Mouse (Mus musculus) midbrain, embryonic 10.5 days (tissue): ENCODE data around the gene Gm28042. TPM values are rescaled to one million over a fixed set of nuclear protein-coding genes. Genes with fewer than 3 reads are reported as not detected.

Source experiments
- DNase-seq: peaks from one replicate; pipeline ENCODE4 v3.0.0-alpha.2; 2017; ENCODE audit warnings: low spot score
- H3K27ac ChIP-seq: fragments of 300-500 bp; sonication (generic); replicated peaks from 2 replicates; pipeline ENCODE4 v1.5.1; 2016; ENCODE audit warnings: mild to moderate bottlenecking
- H3K27me3 ChIP-seq: fragments of 300-500 bp; sonication (generic); 2 replicates; pipeline ENCODE4 v1.6.1; 2016; ENCODE audit warnings: low read depth, mild to moderate bottlenecking; ENCODE audit not compliant: poor library complexity, severe bottlenecking
- H3K36me3 ChIP-seq: fragments of 300-500 bp; sonication (generic); 2 replicates; pipeline ENCODE4 v1.6.1; 2016; ENCODE audit warnings: mild to moderate bottlenecking, moderate library complexity
- H3K4me1 ChIP-seq: fragments of 300-500 bp; sonication (generic); 2 replicates; pipeline ENCODE4 v1.6.1; 2016
- H3K4me3 ChIP-seq: fragments of 300-500 bp; sonication (generic); 2 replicates; pipeline ENCODE4 v1.5.1; 2016; ENCODE audit warnings: mild to moderate bottlenecking, moderate library complexity
- H3K9me3 ChIP-seq: fragments of 300-500 bp; sonication (generic); replicated peaks from 2 replicates; pipeline ENCODE4 v1.6.1; 2016; ENCODE audit warnings: mild to moderate bottlenecking
- WGBS: fragments of 180-500 bp; shearing (Covaris S2); methylation state at CpG from one replicate; pipeline ENCODE4 v1.1.7; 2016; 5-methylcytosine and 5-hydroxymethylcytosine counted together
- polyA plus RNA-seq: library from polyadenylated mRNA; unstranded; fragments of >200 nt; fragmentation: Nextera tagmentation; extraction: Ambion mirVana; gene quantifications from 2 replicates; pipeline ENCODE4 v1.2.1, GENCODE M21; 2016

Gm28042 gene
- polyA plus RNA-seq, 1 experiment from 2014 or later, result 5.2 TPM

DNA sequence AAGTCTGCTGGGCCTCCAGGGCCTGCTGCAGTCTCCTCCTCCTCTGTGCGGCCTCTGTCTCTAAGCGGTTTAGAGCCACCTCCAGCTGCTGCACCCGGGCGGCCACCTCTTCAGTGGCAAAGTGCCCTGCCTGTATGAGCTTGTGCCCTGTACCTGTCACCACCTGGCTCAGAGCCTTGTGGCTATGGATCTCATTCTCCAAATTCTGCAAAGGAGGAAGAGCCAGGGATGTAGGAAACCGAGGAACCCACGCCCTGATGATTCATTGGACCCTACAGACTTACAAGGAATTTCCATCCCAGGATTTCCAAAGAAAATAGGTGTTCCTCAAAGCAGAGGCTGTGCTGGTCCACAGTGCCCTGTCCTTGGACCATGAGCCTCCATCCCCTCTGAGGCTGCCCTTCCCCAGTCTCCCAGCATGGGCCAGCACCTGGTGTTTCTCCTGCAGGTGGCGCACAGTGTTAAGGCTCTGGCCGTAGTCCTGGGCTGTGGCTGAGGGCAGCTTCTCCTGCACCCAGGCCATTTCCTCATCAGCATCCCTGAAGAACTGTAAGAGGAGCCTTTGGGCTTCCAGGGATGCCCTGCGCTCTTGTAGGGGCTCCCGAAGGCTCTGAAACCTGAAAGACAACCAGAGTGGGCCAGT lies 22.5 kb downstream of the Gm28042 start:
- Histone ChIP-seq H3K36me3 (no peaks in the 10 kb centered on the region), H3K4me3 (no peak overlapping the region), H3K27ac (no peak overlapping the region), H3K9me3 (no peaks in the 10 kb centered on the region), H3K27me3 (no peaks in the 10 kb centered on the region), H3K4me1 (peaks cover 5% of the 10 kb centered on the region; the same call in 1 of the 2 replicates)
- peak; percentile 48 for DNase-seq
- 57% methylated on average over 10 of the region's 10 CpGs for WGBS

DNA sequence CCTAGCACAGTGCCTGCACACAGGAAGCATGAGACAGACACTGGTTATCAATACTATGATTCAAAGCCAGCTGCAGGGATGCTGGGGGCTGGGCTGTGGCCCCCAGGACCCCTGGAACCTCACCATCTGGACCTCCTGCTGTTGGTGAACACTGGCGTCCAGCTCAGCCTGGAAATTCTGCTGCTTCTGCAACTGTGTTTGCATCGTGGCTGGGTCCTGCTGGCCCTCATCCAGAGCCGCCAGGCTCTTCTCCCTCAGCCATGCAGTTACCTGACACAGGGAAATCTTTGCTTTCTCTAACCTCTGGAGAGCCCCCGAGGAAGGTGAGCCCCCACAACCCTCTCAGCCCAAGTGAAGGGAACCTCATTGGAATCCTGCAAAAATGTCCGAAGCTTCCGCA lies 24.1 kb downstream of the Gm28042 start:
- no peaks in the 10 kb centered on the region for H3K27me3 ChIP-seq
- 69% methylated on average over 6 of the region's 6 CpGs for WGBS
- H3K4me3 ChIP-seq, result no peak overlapping the region
- no peaks in the 10 kb centered on the region for H3K9me3 ChIP-seq
- DNase-seq, result no peak
- no peaks in the 10 kb centered on the region for H3K36me3 ChIP-seq
- peaks cover 4% of the 10 kb centered on the region; the same call in 1 of the 2 replicates for H3K4me1 ChIP-seq
- H3K27ac ChIP-seq, result no peak overlapping the region

DNA sequence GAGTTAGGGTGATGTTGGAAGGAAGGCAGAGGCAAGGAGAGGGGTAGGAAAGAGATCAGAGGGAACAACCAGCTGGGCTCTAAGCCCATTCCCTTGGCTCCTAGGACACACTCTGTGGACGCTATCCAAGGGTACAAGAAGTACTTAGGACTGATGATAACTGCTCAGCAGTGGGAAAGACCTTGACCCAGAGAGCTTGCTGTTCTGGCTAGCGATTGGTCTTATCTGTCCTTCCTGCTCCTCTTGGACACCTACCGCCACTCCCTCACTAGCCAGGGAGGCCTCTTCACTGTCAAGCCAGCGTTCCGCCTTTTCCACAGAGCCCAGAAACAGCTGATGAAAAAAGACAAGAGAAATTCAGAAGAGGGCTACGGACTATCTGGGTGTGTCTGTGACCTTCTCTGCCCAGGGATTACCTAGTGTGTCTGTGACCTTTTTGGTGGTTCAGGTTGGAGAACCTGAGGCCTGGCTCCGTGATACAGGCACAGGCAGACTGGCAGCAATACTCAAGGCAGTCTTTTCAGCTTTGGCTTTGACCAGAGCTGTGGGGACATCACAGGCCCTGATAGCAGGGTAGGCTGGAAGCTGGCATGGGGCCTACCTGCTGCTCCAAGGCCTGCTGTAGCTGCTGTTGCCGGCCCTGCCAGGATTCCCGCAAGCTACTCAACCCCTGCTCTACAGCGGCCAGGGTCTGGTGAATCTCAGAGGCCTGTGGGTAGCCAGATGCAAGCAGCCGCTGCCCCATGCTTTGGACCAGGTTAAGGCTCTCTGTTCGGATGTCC lies 27.7 kb downstream of the Gm28042 start:
- no peak for DNase-seq
- Histone ChIP-seq H3K27me3 (no peaks in the 10 kb centered on the region), H3K36me3 (no peaks in the 10 kb centered on the region), H3K9me3 (no peaks in the 10 kb centered on the region), H3K4me3 (no peak overlapping the region), H3K27ac (no peak overlapping the region), H3K4me1 (no peaks in the 10 kb centered on the region; the same call in 1 of the 2 replicates)
- 89% methylated on average over 12 of the region's 12 CpGs for WGBS

GRCm38 (mm10) chr2:120055923-120056322 lies 28.6 kb downstream of the Gm28042 start:
- WGBS, result 88% methylated on average over 10 of the region's 10 CpGs
- Histone ChIP-seq H3K36me3 (no peaks in the 10 kb centered on the region), H3K4me3 (no peak overlapping the region), H3K27ac (no peak overlapping the region), H3K27me3 (no peaks in the 10 kb centered on the region), H3K9me3 (no peaks in the 10 kb centered on the region), H3K4me1 (no peaks in the 10 kb centered on the region; the same call in 1 of the 2 replicates)
- no peak for DNase-seq

DNA sequence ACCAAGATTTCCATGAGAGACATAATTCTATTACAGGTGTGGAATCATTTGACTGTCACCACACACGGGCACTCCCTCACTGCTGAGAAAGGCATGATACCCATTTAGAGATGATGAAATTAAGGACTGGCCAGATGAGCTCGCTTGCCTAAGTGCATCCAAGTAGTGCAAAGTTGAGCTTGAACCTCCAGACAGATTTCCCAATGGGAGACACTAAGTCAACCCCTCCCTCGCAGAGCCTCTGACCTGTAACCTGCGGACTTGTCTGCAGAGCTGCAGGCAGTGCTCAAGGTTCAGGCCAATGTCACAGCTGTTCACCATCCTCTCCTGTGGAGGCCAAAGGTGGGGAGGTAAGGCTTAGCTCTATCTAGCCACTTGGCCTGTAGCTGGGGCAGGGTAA lies 31.5 kb downstream of the Gm28042 start:
- Histone ChIP-seq H3K4me1 (no peaks in the 10 kb centered on the region; the same call in none of the 2 replicates), H3K36me3 (no peaks in the 10 kb centered on the region), H3K9me3 (no peaks in the 10 kb centered on the region), H3K4me3 (no peak overlapping the region), H3K27ac (no peak overlapping the region), H3K27me3 (no peaks in the 10 kb centered on the region)
- no peak for DNase-seq
- 88% methylated on average over 4 of the region's 4 CpGs for WGBS

DNA sequence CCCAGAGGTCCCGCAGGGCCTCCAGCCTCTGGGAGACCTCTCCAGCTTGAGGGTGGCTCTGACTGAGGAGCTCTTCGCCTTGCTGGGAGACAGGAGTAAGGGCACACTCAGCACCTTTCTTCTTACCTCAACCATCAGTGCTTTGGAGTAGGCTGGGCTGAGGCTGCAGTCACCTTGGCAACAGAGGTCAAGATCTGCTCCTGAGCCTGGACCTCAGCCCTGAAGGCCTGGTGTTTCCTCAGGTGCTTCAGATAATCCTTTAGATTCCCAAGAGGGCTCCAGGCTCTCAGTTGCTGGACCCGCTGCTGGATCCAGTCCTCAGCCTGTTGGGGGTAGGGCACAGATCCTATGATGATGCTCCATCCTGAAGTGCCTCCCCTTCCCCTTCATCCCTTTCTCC lies 32.2 kb downstream of the Gm28042 start:
- DNase-seq, result no peak
- H3K36me3 ChIP-seq, result no peaks in the 10 kb centered on the region
- H3K9me3 ChIP-seq, result no peaks in the 10 kb centered on the region
- no peak overlapping the region for H3K27ac ChIP-seq
- no peaks in the 10 kb centered on the region for H3K27me3 ChIP-seq
- no peaks in the 10 kb centered on the region; the same call in none of the 2 replicates for H3K4me1 ChIP-seq
- 80% methylated on average over 3 of the region's 3 CpGs for WGBS
- H3K4me3 ChIP-seq, result no peak overlapping the region

- H3K27ac ChIP-seq, result no peak overlapping the region
- H3K27me3 ChIP-seq, result no peaks in the 10 kb centered on the region
- no peaks in the 10 kb centered on the region for H3K36me3 ChIP-seq
- no peak for DNase-seq
- no peaks in the 10 kb centered on the region; the same call in none of the 2 replicates for H3K4me1 ChIP-seq
- no peaks in the 10 kb centered on the region for H3K9me3 ChIP-seq
- 79% methylated on average over 6 of the region's 6 CpGs for WGBS
- no peak overlapping the region for H3K4me3 ChIP-seq
Observed at GRCm38 (mm10) chr2:120060190-120060589, 32.9 kb downstream of the Gm28042 start.

DNA sequence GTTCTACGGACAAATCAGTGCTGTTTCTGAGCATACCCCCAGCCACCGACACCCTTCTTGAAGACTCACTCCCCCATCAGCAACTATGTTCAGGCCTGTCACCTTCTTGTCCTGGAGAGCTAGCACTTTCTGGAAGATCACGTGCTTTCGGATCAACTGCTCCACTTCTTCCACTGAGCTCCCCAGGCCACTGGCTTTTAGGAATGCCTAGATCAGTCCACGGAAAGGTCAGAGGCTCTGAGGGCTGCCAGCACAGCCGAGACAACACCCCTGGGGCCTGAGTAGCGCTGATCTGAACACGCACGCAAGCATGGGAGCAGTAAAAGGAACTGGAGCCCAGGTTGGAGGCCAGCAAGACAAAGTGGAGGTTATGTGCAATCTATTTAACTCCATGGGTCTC lies 33.4 kb downstream of the Gm28042 start:
- H3K4me1 ChIP-seq, result no peaks in the 10 kb centered on the region; the same call in none of the 2 replicates
- H3K9me3 ChIP-seq, result no peaks in the 10 kb centered on the region
- no peak overlapping the region for H3K4me3 ChIP-seq
- no peaks in the 10 kb centered on the region for H3K27me3 ChIP-seq
- no peak overlapping the region for H3K27ac ChIP-seq
- no peak for DNase-seq
- 83% methylated on average over 9 of the region's 9 CpGs for WGBS
- H3K36me3 ChIP-seq, result no peaks in the 10 kb centered on the region

GRCm38 (mm10) chr2:120062248-120062647 lies 35.0 kb downstream of the Gm28042 start:
- no peak overlapping the region for H3K4me3 ChIP-seq
- 83% methylated on average over 8 of the region's 8 CpGs for WGBS
- no peak for DNase-seq
- no peak overlapping the region for H3K27ac ChIP-seq
- H3K36me3 ChIP-seq, result no peaks in the 10 kb centered on the region
- peaks cover 2% of the 10 kb centered on the region for H3K4me1 ChIP-seq
- no peaks in the 10 kb centered on the region for H3K27me3 ChIP-seq
- no peaks in the 10 kb centered on the region for H3K9me3 ChIP-seq

- H3K27ac ChIP-seq, result no peak overlapping the region
- H3K4me1 ChIP-seq, result peaks cover 19% of the 10 kb centered on the region
- DNase-seq, result no peak
- H3K27me3 ChIP-seq, result peaks cover 6% of the 10 kb centered on the region; the same call in 1 of the 2 replicates
- no peaks in the 10 kb centered on the region for H3K36me3 ChIP-seq
- H3K4me3 ChIP-seq, result no peak overlapping the region
- no peaks in the 10 kb centered on the region for H3K9me3 ChIP-seq
- 85% methylated on average over 6 of the region's 6 CpGs for WGBS
Observed at GRCm38 (mm10) chr2:120064639-120065038, 37.3 kb downstream of the Gm28042 start.

DNA sequence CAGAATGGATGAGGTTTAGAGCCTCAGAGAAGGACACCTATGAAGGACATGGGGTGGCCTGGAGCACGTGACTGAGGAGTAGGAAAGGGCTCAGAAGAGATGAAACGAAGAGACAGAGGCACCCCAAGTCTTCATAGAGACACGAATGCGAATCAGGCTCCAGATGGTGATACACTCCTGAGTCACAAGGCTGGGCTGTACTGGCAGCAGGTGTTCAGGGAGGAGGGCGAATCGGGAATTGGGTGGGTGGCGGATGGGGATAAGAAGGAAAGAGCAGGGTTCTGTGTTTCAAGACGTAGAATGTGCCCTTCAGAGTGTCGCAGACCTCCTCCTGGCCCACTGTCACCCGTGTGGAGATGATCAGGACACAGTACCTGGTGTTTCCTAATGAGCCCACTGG lies 38.0 kb downstream of the Gm28042 start:
- Histone ChIP-seq H3K4me1 (peaks cover 21% of the 10 kb centered on the region), H3K4me3 (no peak overlapping the region)

DNA sequence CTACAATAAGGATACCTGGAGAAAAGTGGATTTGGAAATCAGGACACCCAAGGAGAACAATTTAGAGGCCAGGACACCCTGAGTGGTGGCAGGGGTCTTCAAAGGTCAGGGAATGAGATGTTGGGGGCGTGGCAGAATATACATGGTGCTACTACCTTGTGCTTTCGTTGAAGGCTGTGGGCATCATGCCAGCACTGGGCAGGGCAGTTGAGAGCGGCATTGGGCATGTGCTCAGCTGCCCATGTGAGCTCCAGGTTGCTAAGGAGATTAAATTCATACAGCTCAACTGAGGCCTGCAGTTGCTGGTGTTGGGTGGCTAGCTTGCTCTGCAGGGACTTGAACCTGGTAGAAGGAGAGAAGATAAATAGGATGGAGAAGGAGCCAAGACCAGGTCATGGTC lies 38.9 kb downstream of the Gm28042 start:
- Histone ChIP-seq H3K27ac (no peak overlapping the region), H3K9me3 (no peaks in the 10 kb centered on the region), H3K4me1 (peaks cover 21% of the 10 kb centered on the region), H3K4me3 (no peak overlapping the region), H3K27me3 (peaks cover 8% of the 10 kb centered on the region; the same call in 1 of the 2 replicates), H3K36me3 (no peaks in the 10 kb centered on the region)
- WGBS, result 84% methylated on average over 3 of the region's 3 CpGs
- no peak for DNase-seq

More for the DNA sequence above, 38.0 kb downstream of the Gm28042 start:
- Histone ChIP-seq H3K27ac (no peak overlapping the region), H3K9me3 (no peaks in the 10 kb centered on the region), H3K36me3 (no peaks in the 10 kb centered on the region), H3K27me3 (peaks cover 8% of the 10 kb centered on the region; the same call in 1 of the 2 replicates)
- DNase-seq, result no peak
- WGBS, result 92% methylated on average over 10 of the region's 10 CpGs
